Mouse (Mus musculus): ENCODE results near the gene Klhl29. TPM values are rescaled to one million over a fixed set of nuclear protein-coding genes. Genes with fewer than 3 reads are reported as not detected.
"Not testable (repeated sequence)": the region's sequence is repeated elsewhere in the genome, so short reads cannot be mapped to it uniquely, and the experiment has no call there.

The Klhl29 gene
- polyA plus RNA-seq, 1 experiment, result 1.8 TPM

DNA sequence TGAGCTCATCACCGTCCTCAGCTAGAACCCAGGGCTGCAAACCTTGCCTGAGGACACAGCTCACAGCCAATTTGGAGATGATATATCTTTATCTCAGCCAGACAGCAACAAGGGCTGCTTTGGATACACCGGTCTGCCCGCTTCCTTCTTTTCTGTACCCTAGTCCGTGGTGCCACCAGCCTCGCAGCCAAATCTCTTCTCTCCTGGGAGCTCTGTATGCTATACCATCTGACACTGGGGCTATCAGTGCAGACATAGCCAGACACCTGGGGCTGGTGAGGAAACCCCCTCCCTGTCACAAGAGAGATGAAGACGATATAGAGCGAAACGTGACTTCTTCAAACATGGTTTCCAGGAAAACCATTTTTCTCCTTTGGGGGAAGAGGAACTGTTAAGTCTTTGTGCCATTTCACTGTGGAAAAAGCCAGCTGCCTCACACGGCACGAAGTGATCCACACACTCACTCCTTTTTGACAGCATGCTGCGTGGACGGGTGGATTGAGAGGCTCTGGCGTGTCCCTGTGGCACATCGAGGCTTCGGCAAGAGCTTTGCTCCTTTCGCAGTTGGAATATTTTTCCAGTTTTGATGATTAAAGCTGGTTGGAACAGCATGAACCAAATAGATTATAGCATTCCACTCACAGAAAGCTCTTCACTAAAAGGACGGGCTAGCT, 11.4 kb downstream of the Klhl29 start:
- DNase-seq (ENCODE audit: low read depth, low spot score), result no peak

DNA sequence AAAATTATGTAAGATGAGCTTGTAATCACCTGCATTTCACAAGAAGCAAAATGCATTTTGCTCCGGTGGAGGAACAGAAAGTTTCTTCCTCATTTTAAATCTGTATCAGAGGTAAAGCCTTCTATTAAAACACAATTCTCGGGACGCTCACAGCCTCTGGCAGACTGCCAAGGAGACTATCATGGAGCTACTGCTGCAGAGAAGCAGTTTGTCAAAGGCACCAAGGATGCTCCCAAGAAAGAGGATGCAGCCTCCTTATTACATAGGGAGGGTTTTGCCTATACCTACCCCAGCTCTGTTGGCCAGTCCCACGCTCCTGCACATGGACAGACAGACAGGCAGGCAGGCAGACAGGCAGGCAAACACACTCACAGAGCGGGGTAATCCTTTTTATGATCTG, 16.4 kb downstream of the Klhl29 start:
- WGBS, result 14% methylated on average over 5 of the region's 5 CpGs
- DNase-seq (ENCODE audit: low read depth, low spot score), result no peak

More for the DNA sequence above, 11.4 kb downstream of the Klhl29 start:
- WGBS, result 87% methylated on average over 17 of the region's 17 CpGs

DNA sequence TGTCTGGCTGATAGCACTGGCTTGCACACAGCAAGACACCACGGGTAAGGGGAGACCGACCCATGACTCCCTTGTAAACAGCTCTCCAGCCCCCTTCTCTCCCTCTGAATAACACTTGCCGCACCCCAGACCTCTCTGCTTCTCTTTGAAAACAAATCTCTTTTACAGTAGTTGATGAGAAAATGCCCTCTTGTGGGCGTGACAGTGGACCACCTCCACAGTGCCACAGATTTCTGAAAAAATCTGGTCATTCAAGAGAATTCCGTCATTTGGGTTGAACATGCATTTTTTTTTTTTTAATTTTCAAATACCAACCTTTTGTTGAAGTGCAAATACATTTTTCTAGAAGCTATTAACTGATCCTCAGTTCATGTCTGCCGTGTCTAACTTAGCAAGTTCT, 17.0 kb downstream of the Klhl29 start:
- WGBS, result 58% methylated on average over 6 of the region's 6 CpGs
- no peak for DNase-seq (ENCODE audit: low read depth, low spot score)

DNA sequence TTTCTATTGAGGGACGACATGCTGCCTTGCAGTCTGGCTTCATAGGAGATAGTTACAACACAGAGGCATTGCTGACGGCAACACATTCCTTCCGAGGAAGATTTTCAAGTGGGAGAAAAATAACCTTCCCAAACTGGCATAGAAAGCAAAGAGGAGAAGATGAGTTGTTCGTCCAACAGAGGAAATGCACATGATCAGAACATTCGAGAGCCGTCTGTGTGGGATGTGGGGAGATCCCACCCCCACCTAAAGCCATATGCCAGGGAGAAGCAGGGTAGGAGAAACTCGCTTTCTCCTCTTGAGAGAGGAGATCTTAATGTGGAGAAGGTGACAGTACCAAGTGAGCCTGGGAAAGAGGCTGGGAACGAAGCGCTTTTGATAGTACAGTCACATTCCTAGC, 22.1 kb downstream of the Klhl29 start:
- 78% methylated on average over 9 of the region's 9 CpGs for WGBS
- no peak for DNase-seq (ENCODE audit: low read depth, low spot score)

DNA sequence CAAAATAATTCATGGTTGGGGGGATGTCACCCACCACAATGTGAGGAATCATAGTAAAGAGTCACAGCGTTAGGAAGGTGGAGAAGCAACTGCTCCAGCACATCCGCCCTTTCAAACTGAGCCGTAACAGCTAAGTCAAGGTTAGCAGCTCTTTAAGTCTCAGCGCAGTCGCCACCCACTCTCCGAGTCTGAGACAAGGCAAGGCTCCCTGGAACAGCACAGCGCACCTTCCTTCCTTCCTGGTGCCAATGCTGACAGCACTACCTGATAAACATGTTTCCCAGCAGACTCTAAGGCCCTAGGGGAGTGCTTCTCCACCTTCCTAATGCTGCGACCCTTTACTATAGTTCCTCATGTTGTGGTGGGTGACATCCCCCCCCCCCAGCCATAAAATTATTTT, 22.7 kb downstream of the Klhl29 start:
- DNase-seq (ENCODE audit: low read depth, low spot score), result no peak
- 83% methylated on average over 8 of the region's 8 CpGs for WGBS

DNA sequence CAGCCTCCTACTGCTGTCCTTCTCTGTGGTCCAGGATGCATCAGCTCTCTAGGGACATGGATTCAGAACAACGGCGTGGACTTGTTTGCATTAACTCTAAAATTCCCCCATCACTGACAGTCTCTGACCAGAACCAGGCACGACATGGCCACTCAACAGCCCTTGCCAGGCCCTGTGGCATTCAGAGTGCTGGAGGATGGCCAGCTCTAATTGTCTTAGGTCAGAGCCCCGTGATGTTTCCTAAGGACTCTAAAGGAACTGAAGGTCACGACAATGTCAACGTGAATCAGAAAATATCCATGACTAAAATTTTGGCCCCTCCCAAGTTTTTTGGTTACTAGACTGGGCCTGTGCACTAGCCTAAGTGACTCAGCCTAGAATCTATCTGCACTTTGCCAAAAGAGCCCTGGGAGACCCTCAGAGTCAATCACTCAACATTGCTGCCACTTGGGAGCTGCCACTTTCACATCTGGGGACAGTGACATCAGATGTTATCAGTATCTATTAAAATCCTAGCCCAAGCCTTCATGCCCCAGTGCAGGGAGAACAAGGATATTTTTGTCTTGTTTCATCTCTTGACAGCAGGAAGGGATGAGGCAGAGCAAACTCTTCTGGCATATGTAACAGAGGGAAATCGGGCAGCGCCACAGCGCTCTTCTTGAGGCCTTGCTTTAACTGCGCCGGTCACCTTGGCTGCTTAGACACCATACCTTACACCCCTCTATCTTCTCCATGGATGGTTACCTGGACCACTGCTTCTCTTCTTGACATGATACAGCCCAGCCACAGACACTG, 24.8 kb downstream of the Klhl29 start:
- 77% methylated on average over 11 of the region's 11 CpGs for WGBS
- DNase-seq (ENCODE audit: low read depth, low spot score), result no peak

DNA sequence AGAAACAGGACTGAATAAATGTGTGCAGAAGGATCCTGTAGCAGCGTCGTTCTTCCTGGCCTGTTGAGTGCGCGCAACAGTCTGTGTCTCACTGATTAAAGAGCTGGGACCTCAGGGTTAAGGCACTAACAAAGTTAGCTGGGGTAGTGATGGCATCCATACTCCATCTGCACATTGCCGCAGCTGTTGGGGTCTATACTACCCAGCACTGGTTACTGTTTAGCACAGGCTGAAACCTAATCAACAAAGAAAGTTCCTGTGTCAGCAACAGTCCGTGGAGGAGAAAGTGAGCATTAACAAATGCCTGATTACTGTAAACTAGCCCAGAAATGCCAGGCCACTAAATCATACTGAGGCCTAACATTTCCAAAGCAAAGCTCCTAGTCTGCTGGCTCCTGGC, 30.4 kb downstream of the Klhl29 start:
- DNase-seq (ENCODE audit: low read depth, low spot score), result no peak
- 79% methylated on average over 6 of the region's 6 CpGs for WGBS

DNA sequence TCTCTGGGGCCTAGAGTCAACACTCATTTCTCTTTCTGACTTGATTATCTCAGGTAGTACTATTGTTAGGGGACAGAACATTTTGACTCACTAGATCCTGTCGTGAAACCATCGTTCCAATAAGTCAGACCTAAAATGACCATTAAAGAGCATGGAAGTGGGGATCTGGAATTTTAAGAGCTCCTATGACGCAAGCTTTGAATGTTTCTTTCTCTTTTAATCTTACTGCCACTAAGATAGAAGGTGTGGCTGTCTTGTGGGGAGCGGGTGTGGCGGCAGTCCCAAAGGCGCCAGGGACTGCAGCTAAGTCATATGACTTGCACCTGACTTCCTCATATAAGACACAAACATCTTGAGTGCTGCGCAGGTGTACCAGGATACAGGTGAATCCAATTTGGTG, 31.0 kb downstream of the Klhl29 start:
- 58% methylated on average over 7 of the region's 7 CpGs for WGBS
- not testable (repeated sequence) for DNase-seq (ENCODE audit: low read depth, low spot score)

DNA sequence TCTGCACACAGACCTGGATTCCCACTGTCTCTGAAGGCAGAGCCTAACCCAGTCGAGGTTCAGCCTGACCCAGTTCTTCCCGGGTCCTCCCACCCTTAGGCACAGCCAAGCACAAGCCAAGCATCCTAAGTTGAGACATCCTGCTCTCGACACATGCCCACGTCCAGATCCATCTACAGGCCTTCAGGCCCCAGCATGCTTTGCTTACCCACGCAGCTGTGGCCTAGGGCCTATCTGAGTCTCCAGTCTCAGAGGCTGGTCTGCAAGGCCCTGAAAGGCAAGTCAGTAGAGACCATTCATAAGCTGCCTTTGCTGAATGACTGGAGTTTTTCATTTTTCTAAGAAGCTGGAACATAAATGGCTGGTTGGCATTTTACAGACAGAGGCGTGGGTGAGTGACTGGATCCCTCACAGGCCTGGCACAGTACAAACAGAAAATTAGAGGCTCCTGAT, 35.3 kb downstream of the Klhl29 start:
- DNase-seq (ENCODE audit: low read depth, low spot score), result no peak
- WGBS, result 81% methylated on average over 6 of the region's 6 CpGs

DNA sequence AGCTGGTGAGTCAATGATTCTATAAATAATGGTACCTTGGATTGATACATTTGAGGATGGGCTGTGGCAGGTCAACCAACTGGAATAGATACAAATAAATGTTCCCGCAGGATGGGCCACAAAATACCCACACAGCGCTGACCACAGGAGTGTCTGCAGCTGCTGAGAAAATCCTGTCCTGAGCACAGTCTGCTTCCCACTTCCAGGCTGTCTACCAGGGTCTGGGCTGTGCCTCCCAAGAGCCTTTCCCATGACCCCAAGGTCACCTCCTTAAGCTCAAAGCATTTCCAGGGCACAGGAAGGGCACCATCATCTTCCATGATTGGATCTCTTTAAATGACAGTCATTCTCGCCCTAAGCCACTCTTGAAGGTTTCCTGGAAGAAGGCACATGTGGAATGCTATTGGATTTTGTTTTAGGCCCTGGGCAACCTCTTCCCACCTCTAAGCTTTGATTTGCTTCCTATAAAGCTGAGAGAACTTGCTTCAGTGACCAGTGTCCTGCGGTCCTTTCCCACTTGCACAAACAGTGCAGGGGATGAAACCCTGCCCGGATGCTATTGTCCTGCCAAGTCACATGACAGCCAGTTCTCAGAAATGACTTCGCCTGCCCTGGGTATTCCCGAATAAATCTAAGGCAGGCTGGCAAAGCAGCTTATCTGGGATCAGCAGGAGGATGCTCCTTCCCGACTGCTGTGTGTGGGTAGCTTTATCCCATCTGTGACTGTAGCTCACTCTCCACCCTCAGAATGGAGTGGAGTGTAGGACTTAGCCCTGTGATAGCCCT, 38.4 kb downstream of the Klhl29 start:
- no peak for DNase-seq (ENCODE audit: low read depth, low spot score)

DNA sequence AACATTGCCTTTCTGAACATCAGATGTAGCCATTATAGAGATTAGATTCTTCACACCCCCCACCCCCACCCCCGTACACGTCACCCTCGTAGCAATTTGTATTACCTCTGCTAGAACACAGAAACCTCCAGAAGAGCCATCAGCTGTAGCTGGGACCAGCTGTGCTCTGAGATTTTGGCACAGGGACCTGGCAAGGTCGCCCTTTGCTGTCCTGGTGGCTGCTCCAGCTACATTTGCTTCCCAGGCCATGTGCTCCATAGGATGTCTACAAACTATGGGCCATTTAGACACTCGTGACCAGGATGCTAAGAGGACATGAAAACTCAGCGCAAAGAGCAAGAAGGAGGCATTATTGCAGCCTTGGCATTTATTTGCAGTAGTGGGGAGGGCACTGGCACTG, 39.2 kb downstream of the Klhl29 start:
- 68% methylated on average over 6 of the region's 6 CpGs for WGBS
- DNase-seq (ENCODE audit: low read depth, low spot score), result no peak

More for the DNA sequence above, 38.4 kb downstream of the Klhl29 start:
- WGBS, result 49% methylated on average over 8 of the region's 8 CpGs

DNA sequence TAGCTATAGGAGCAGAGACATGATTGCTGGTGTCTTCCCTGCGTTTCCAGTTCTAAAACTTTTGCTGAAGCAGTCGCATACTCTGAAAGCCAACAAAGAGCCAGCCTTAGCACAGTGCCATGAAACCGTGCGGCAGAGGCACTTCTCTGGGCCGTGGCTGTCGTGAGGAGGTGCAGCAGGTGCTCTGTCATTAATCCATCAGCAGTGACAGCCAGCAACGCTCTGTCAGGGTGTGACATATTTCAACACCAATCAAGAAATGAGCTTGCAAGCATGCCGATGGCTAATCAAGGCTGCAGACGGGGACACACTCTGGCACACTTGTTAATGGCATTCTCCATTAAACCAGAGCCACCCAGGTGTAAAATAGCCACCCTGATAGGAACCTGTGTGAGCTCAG, 40.5 kb downstream of the Klhl29 start:
- no peak for DNase-seq (ENCODE audit: low read depth, low spot score)

DNA sequence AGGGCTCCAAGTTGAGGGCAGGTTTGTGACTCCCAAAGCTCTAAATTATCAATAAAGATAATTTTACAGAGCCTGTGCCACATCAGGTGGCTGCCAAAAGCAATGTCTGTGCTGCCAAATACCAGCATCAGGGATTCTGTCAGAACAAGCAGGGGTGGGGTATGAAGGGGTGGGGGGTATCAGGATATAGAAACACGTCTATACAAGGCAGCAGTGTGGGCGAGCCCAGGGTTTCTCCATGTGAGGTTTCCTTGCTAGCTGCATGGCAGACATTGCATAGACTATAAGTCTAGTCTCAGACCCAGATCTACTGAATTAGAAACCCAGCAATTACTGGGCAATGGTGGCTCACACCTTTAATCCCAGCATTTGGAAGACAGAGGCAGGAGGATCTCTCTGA, 41.3 kb downstream of the Klhl29 start:
- WGBS, result 76% methylated on average over 2 of the region's 2 CpGs

More for the DNA sequence above, 40.5 kb downstream of the Klhl29 start:
- WGBS, result 43% methylated on average over 9 of the region's 9 CpGs

DNA sequence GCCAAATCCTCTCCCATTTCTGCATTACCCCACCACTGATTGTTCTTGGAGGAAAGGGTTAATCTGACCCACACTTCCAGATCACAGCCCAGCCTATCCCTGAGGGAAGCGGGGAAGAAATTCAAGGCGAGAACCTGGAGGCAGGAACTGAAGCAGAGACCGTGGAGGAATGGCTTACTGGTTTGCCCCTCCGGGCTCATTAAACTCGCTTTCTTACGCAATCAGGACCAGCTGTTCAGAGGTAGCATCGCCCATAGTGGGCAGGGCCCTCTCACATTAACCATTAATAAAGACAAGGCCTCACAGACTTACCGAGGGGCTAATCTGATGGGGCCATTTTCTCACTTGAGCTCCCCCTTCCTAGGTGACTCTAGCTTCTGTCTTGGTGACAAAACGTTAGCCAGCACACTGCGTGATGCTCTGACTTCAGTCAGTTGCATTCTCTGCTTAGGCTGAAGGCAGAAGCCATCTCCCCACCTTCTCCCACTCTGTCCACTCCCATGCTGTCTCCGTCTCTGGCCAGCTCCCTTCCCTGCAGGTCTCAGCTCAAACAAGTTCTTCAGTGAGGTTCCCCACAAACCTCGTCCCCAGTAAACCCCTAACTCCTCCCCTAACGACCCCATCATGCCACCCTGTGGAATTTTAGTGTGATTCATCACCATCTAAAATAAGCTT, 43.5 kb downstream of the Klhl29 start:
- DNase-seq (ENCODE audit: low read depth, low spot score), result no peak
- WGBS, result 39% methylated on average over 13 of the region's 13 CpGs

More for the DNA sequence above, 41.3 kb downstream of the Klhl29 start:
- DNase-seq (ENCODE audit: low read depth, low spot score), result no peak

DNA sequence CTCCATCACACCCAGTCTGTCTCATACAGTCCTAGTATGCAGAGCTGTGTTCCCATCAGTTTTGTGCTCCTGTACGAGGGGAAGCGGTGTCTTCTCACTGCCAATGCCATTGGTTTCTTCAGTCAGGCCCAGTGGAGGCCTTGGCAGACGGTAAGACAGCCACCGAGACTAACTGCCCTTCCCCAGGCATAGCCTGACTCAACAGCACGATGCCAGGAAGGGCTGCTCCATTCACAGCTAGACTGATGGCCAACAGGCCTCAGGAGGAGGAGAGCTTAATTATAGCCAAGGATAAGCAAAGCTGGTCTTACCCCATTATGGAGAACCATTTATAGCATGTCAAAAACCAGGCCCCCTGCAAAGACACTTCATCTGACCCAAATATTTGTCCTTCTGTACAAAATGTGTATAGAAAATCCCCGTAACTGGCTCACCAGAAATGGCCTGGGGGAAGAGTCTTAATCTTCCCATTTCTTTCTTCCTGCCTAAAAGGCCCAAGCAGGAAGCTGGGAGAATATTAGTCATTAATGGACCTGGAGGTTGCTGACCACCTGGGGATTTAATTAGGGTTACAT, 44.9 kb downstream of the Klhl29 start:
- WGBS, result 80% methylated on average over 6 of the region's 6 CpGs
- DNase-seq (ENCODE audit: low read depth, low spot score), result no peak

DNA sequence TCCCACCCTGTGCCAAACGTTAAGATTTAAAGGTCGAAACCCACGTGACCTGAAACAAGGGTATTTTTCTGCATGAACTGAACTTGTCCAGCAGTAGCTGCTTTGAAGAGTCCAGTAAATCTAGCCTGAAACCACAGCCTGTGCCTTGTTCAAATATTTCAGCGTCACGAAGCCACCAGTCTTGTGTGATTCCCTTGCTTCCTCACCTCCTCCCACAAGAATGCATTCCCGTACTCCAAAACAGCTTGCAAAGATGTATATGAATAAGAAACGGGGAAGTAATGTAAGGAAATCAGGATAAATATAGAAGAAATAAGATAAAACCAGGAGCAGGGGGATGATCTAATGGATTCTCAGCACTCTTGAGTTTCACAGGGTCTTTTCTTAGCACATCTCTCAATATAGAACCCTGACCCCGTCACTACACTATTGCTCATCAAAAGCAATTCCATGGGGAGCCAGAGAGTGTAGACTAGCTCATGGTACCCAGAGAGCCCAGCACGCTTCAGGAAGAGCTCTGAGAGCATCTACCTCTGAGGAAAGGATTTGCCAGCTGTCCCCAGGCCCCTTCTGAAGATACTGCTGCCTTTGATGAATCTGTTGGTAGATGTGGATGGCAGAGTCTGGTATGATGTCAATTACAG, 52.9 kb downstream of the Klhl29 start:
- no peak for DNase-seq (ENCODE audit: low read depth, low spot score)
- 76% methylated on average over 9 of the region's 9 CpGs for WGBS

DNA sequence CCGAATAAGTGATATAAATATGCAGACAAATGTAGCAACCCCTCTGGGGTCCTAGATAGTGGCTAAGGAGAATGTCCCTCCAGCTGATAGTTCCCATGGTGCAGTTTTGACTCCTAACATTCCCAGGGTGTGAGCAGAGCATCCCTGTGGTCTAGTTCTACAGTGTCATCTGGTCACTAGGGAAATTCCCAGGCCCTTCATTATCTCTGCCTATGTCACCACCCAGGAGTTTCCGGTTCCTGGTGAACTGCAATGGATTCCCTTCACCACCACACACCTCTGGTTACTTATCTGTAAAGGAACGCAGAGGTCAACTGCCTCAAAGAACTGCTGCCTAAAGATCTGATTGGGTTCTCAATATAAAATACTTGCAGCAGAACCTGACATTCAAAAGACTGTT, 54.5 kb downstream of the Klhl29 start:
- 90% methylated on average over 3 of the region's 3 CpGs for WGBS
- DNase-seq (ENCODE audit: low read depth, low spot score), result no peak

DNA sequence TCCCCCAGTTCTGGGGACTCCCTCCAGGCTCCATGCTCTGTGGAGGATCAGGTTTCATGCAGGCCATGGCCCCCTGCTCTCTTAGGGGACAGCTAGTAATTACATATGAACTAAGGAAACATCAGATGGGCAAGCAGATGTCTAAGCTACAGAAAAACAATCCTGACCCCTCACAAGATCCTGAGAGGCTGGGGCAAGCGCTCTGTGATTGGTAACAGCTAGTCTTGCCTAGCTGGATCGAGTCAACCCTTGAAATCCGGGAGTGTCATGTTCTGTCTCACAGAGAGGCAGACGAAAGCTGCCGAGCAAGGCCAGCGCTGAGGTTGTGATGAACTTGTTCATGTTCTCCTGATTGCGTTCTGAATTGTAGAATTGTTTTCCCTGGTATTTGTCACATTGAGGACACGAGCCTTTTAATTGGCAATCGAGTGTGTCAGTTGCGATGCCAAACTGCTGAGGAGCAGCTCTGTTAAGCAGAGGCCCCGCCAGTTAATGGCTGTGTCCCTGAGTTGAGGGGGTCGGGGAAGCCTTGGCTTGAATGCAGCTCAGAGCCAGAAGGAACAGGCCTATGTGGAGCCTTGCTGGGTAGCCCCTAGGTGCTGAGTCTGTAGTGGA, 56.0 kb downstream of the Klhl29 start:
- WGBS, result 50% methylated on average over 12 of the region's 12 CpGs
- no peak for DNase-seq (ENCODE audit: low read depth, low spot score)
